Mouse (Mus musculus) MEL (cell line): Measurements from ENCODE around the gene Ggta1. TPM values are rescaled to one million over a fixed set of nuclear protein-coding genes. Genes with fewer than 3 reads are reported as not detected.

ENCODE experiments used
- DNase-seq: peaks from one replicate; pipeline ENCODE4 v3.0.0; 2011; ENCODE audit warnings: low read depth, low spot score
- H3K27ac ChIP-seq: 2 replicates; pipeline ENCODE4 v1.5.1; 2012; ENCODE audit warnings: low read depth, mild to moderate bottlenecking, control low read depth, low read length, moderate library complexity; ENCODE audit not compliant: control insufficient read depth
- H3K27me3 ChIP-seq, 2 experiments: fragments of 150-350 bp in 1 of 2; sonication (generic) in 1 of 2; 2 replicates each; pipeline ENCODE4 v1.6.1; 2012; ENCODE audit warnings: low read length in 2 of 2, mild to moderate bottlenecking in 2 of 2, improper control_type of control experiment in 1 of 2, moderate library complexity in 1 of 2; ENCODE audit not compliant: insufficient read depth in 2 of 2, control insufficient read depth in 1 of 2
- H3K36me3 ChIP-seq, 2 experiments: 2 replicates each; pipeline ENCODE4 v1.6.1; 2012 to 2014; ENCODE audit warnings: low read length in 2 of 2, improper control_type of control experiment in 1 of 2, inconsistent platforms in 1 of 2, mild to moderate bottlenecking in 1 of 2; ENCODE audit not compliant: insufficient read depth in 2 of 2, control insufficient read depth in 1 of 2
- H3K4me1 ChIP-seq, 2 experiments: fragments of 150-350 bp in 1 of 2; sonication (generic) in 1 of 2; 2 replicates each; pipeline ENCODE4 v1.6.1; 2012; ENCODE audit warnings: low read length in 2 of 2, improper control_type of control experiment in 1 of 2, mild to moderate bottlenecking in 1 of 2; ENCODE audit not compliant: insufficient read depth in 2 of 2, control insufficient read depth in 1 of 2
- H3K4me3 ChIP-seq, 2 experiments: fragments of 150-350 bp in 1 of 2; sonication (generic) in 1 of 2; 2 replicates each; pipeline ENCODE4 v1.5.1; 2012; ENCODE audit warnings: low read depth in 2 of 2, low read length in 2 of 2, mild to moderate bottlenecking in 2 of 2, moderate library complexity in 2 of 2, control low read depth in 1 of 2, improper control_type of control experiment in 1 of 2; ENCODE audit not compliant: control insufficient read depth in 1 of 2, insufficient read depth in 1 of 2
- H3K79me2 ChIP-seq: 2 replicates; pipeline ENCODE4 v1.6.1; 2012; ENCODE audit warnings: mild to moderate bottlenecking, low read length, moderate library complexity; ENCODE audit not compliant: control insufficient read depth, poor library complexity, insufficient read depth
- H3K9ac ChIP-seq: 2 replicates; pipeline ENCODE4 v1.6.1; 2012; ENCODE audit warnings: low read depth, mild to moderate bottlenecking, control low read depth, low read length, moderate library complexity; ENCODE audit not compliant: control insufficient read depth, poor library complexity, severe bottlenecking
- H3K9me3 ChIP-seq: fragments of 150-350 bp; sonication (generic); replicated peaks from 2 replicates; pipeline ENCODE4 v1.6.1; 2012; ENCODE audit warnings: mild to moderate bottlenecking, low read length, improper control_type of control experiment, moderate library complexity; ENCODE audit not compliant: insufficient read depth
- BHLHE40 ChIP-seq: IDR thresholded peaks from 2 replicates; pipeline ENCODE4 v1.6.1; 2012; ENCODE audit warnings: low read depth, mild to moderate bottlenecking, inconsistent platforms, low read length, improper control_type of control experiment, borderline replicate concordance
- CTCF ChIP-seq, 3 experiments: IDR thresholded peaks in 2 of 3; conservative IDR thresholded peaks in 1 of 3; 2 replicates each; pipeline ENCODE4 v1.5.1; 2011 to 2012; ENCODE audit warnings: low read length in 3 of 3, low read depth in 2 of 3, mild to moderate bottlenecking in 2 of 3, improper control_type of control experiment in 1 of 3, inconsistent platforms in 1 of 3, mixed read lengths in 1 of 3, moderate library complexity in 1 of 3; ENCODE audit not compliant: control insufficient read depth in 1 of 3, insufficient read depth in 1 of 3, poor library complexity in 1 of 3, severe bottlenecking in 1 of 3
- EP300 ChIP-seq, 2 experiments: IDR thresholded peaks; 2 replicates each; pipeline ENCODE4 v1.6.1; 2011; ENCODE audit warnings: improper control_type of control experiment in 2 of 2, low read length in 2 of 2, low read depth in 1 of 2, mild to moderate bottlenecking in 1 of 2
- ETS1 ChIP-seq: IDR thresholded peaks from 2 replicates; pipeline ENCODE4 v1.6.1; 2012; ENCODE audit warnings: low read depth, mild to moderate bottlenecking, inconsistent platforms, low read length, improper control_type of control experiment, moderate library complexity
- HCFC1 ChIP-seq: IDR thresholded peaks from 2 replicates; pipeline ENCODE4 v1.6.1; 2012; ENCODE audit warnings: low read depth, mild to moderate bottlenecking, inconsistent platforms, low read length, improper control_type of control experiment, moderate library complexity
- JUND ChIP-seq: IDR thresholded peaks from 2 replicates; pipeline ENCODE4 v1.6.1; 2011; ENCODE audit warnings: low read depth, mild to moderate bottlenecking, improper control_type of control experiment, low read length
- MAFK ChIP-seq: IDR thresholded peaks from 2 replicates; pipeline ENCODE4 v1.6.1; 2011; ENCODE audit warnings: low read depth, mild to moderate bottlenecking, low read length, improper control_type of control experiment, borderline replicate concordance
- MAX ChIP-seq: IDR thresholded peaks from 2 replicates; pipeline ENCODE4 v1.6.1; 2011; ENCODE audit warnings: low read length, improper control_type of control experiment
- MAZ ChIP-seq: IDR thresholded peaks from 2 replicates; pipeline ENCODE4 v1.6.1; 2012; ENCODE audit warnings: low read depth, mild to moderate bottlenecking, inconsistent platforms, low read length, improper control_type of control experiment
- MYB ChIP-seq: IDR thresholded peaks from 2 replicates; pipeline ENCODE4 v1.6.1; 2011; ENCODE audit warnings: mild to moderate bottlenecking, low read depth, low read length, improper control_type of control experiment
- MYC ChIP-seq: IDR thresholded peaks from 2 replicates; pipeline ENCODE4 v1.6.1; 2011; ENCODE audit warnings: low read depth, mild to moderate bottlenecking, low read length, improper control_type of control experiment, moderate library complexity
- NELFE ChIP-seq: IDR thresholded peaks from 2 replicates; pipeline ENCODE4 v1.6.1; 2011; ENCODE audit warnings: low read depth, low read length, improper control_type of control experiment
- NRF1 ChIP-seq: IDR thresholded peaks from 2 replicates; pipeline ENCODE4 v1.6.1; 2014; ENCODE audit warnings: low read depth, mild to moderate bottlenecking, inconsistent platforms, low read length, improper control_type of control experiment, moderate library complexity; ENCODE audit not compliant: poor library complexity, insufficient read depth, severe bottlenecking
- POLR2AphosphoS5 ChIP-seq: IDR thresholded peaks from 2 replicates; pipeline ENCODE4 v1.6.1; 2012; ENCODE audit warnings: low read depth, borderline replicate concordance, mild to moderate bottlenecking, inconsistent platforms, low read length, moderate library complexity, mixed read lengths
- RAD21 ChIP-seq: IDR thresholded peaks from 2 replicates; pipeline ENCODE4 v1.6.1; 2011; ENCODE audit warnings: mild to moderate bottlenecking, low read depth, low read length, improper control_type of control experiment
- RCOR1 ChIP-seq: IDR thresholded peaks from 2 replicates; pipeline ENCODE4 v1.6.1; 2012; ENCODE audit warnings: low read depth, mild to moderate bottlenecking, inconsistent platforms, low read length, improper control_type of control experiment
- SIN3A ChIP-seq: IDR thresholded peaks from 2 replicates; pipeline ENCODE4 v1.6.1; 2012; ENCODE audit warnings: low read length, improper control_type of control experiment, inconsistent platforms
- SMC3 ChIP-seq: IDR thresholded peaks from 2 replicates; pipeline ENCODE4 v1.6.1; 2011; ENCODE audit warnings: low read depth, low read length, improper control_type of control experiment
- TAL1 ChIP-seq: IDR thresholded peaks from 2 replicates; pipeline ENCODE4 v1.6.1; 2012; ENCODE audit warnings: mild to moderate bottlenecking, inconsistent platforms, low read length, moderate library complexity, mixed read lengths
- UBTF ChIP-seq: IDR thresholded peaks from 2 replicates; pipeline ENCODE4 v1.6.1; 2012; ENCODE audit warnings: low read depth, mild to moderate bottlenecking, inconsistent platforms, low read length, improper control_type of control experiment, moderate library complexity, borderline replicate concordance; ENCODE audit not compliant: insufficient read depth
- USF2 ChIP-seq, 2 experiments: IDR thresholded peaks; 2 replicates each; pipeline ENCODE4 v1.6.1; 2011 to 2012; ENCODE audit warnings: improper control_type of control experiment in 2 of 2, low read length in 2 of 2, borderline replicate concordance in 1 of 2, inconsistent platforms in 1 of 2, low read depth in 1 of 2, mild to moderate bottlenecking in 1 of 2; ENCODE audit not compliant: insufficient read depth in 1 of 2
- ZC3H11A ChIP-seq: IDR thresholded peaks from 2 replicates; pipeline ENCODE4 v1.6.1; 2012; ENCODE audit warnings: low read depth, mild to moderate bottlenecking, inconsistent platforms, low read length, improper control_type of control experiment
- ZKSCAN1 ChIP-seq: IDR thresholded peaks from 2 replicates; pipeline ENCODE4 v1.6.1; 2012; ENCODE audit warnings: low read depth, mild to moderate bottlenecking, inconsistent platforms, low read length, improper control_type of control experiment, moderate library complexity
- ZMIZ1 ChIP-seq: IDR thresholded peaks from 2 replicates; pipeline ENCODE4 v1.6.1; 2012; ENCODE audit warnings: low read depth, mild to moderate bottlenecking, inconsistent platforms, low read length, improper control_type of control experiment, moderate library complexity
- polyA plus RNA-seq, 2 experiments: library from polyadenylated mRNA; stranded (reverse) in 1 of 2; unstranded in 1 of 2; fragments of >175 nt in 1 of 2; fragments of >200 nt in 1 of 2; gene quantifications; 2 replicates each; pipeline versions ENCODE4 v1.2.1 to v1.2.4; 2012; ENCODE audit warnings: low replicate concordance in 2 of 2, low read depth in 1 of 2; ENCODE audit not compliant: insufficient read length in 2 of 2, insufficient read depth in 1 of 2, missing spikeins in 1 of 2
- total RNA-seq: library from RNA; depleted of rRNA; stranded (reverse); fragments of 300-350 nt; gene quantifications from 2 replicates; pipeline ENCODE4 v1.2.3, GENCODE M21; 2012

Ggta1 gene
- total and polyA plus RNA-seq, 3 experiments, result 29.2 to 30.7 TPM; not detected in 1

DNA sequence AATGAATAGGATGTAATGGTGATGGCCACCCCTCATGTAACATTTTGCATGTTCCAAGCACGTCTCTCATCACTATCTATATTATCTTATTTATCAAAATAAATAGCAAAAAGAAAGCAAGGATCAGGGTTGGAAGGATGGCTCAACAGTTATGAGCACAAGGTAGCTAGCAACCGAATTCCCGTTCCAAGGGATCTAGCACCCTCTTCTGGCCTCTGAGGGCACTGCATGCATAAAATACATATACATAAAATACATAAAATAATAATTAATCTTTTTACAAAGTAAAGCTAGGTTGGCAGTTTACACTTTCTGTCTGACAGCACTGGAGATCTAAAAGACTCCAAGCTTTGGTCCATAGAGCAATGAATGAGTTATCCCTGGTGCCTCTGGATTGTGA, 90.0 kb downstream of the Ggta1 start:
- peak; percentile 73 for DNase-seq
- TF ChIP-seq CTCF (IDR thresholded peaks at IDR 0.05 in 2 of 3, conservative IDR thresholded peaks at IDR 0.05 in 1 of 3; ENCODE audit: control insufficient read depth in 1 of 3, insufficient read depth in 1 of 3, low read depth in 2 of 3, low read length in 3 of 3, poor library complexity in 1 of 3, severe bottlenecking in 1 of 3), result peak; percentile 76 to 94 (median 83)
- TF ChIP-seq ZMIZ1, result no peak
- no peak for TF ChIP-seq ZKSCAN1
- TF ChIP-seq EP300 (IDR thresholded peaks at IDR 0.05; ENCODE audit: low read depth in 1 of 2, low read length in 2 of 2), result no peak
- TF ChIP-seq RAD21, result peak; percentile 99
- no peak for TF ChIP-seq MAFK
- no peak for TF ChIP-seq TAL1
- TF ChIP-seq SMC3, result peak; percentile 92
- no peak for TF ChIP-seq USF2 (IDR thresholded peaks at IDR 0.05; ENCODE audit: borderline replicate concordance in 1 of 2, insufficient read depth in 1 of 2, low read depth in 1 of 2, low read length in 2 of 2)
- TF ChIP-seq JUND, result no peak
- TF ChIP-seq NELFE, result no peak
- TF ChIP-seq POLR2AphosphoS5, result no peak
- TF ChIP-seq NRF1, result no peak
- TF ChIP-seq HCFC1, result no peak
- TF ChIP-seq ETS1, result no peak
- TF ChIP-seq MYB, result no peak
- no peak for TF ChIP-seq MAX
- TF ChIP-seq SIN3A, result no peak
- TF ChIP-seq MAZ, result no peak
- peak; percentile 95 for TF ChIP-seq ZC3H11A
- no peak for TF ChIP-seq BHLHE40
- TF ChIP-seq RCOR1, result no peak
- no peak for TF ChIP-seq UBTF
- TF ChIP-seq MYC, result no peak
- TF ChIP-seq, all 39 proteins: peak for 4
- no peak overlapping the region for H3K4me3 ChIP-seq

More for the DNA sequence above, 90.0 kb downstream of the Ggta1 start:
- Histone ChIP-seq H3K36me3 (no peaks in the 10 kb centered on the region), H3K4me1 (no peaks in the 10 kb centered on the region), H3K27ac (no peak overlapping the region), H3K9me3 (no peaks in the 10 kb centered on the region), H3K27me3 (no peaks in the 10 kb centered on the region; a peak in 3 of 4 replicates), H3K9ac (no peak overlapping the region), H3K79me2 (no peaks in the 10 kb centered on the region)
